Mouse (Mus musculus): ENCODE results near the gene Gm28305. TPM values are rescaled to one million over a fixed set of nuclear protein-coding genes. Genes with fewer than 3 reads are reported as not detected.

The Gm28305 gene
- total RNA-seq, 2 experiments from 2014 or later = not detected

- no peak for DNase-seq (ENCODE audit: low spot score in 2 of 2)
Observed at GRCm38 (mm10) chr9:104070241-104070640, 29.8 kb downstream of the Gm28305 start.

GRCm38 (mm10) chr9:104070863-104071604, 30.6 kb downstream of the Gm28305 start:
- no peak for DNase-seq (ENCODE audit: low spot score in 2 of 2)

- no peak for DNase-seq (ENCODE audit: low spot score in 2 of 2)
Observed at GRCm38 (mm10) chr9:104075808-104076207, 35.3 kb downstream of the Gm28305 start.

DNA sequence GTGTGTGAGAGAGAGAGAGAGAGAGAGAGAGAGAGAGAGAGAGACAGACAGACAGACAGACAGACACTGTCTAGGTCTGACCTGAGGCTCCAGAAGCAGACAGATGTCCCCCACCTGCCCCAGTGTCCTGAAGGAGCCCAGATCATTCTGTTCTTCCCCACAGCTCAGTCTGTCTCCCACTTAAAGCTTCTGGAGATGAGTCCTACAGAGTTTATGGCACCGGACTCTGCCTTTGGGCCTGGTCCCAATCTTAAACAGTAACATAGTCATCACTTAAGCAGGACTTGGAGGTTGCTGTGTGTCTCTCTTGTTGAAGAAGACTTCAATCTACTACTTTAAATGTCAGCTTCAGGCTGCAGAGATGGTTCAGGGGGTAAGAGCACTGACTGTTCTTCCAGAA, 38.3 kb downstream of the Gm28305 start:
- DNase-seq (ENCODE audit: low spot score in 2 of 2) = no peak

DNA sequence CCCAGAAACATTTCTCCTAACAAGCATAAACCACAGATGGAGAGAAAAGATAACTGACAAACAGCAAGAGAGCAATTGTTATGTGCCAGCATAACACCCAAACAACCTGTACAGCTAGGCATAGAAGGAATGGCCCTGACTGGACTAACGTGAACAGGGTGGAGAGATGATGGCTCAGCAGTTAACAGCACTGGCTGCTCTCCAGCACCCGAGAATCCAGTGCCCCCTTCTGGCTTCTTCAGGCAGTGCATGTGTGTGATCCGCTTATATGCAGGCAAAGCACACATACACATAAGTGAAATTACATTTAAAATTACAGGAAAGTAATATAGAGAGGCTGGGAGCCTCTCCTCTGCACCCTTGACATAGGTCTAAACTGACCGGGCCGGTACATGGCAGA, 38.9 kb downstream of the Gm28305 start:
- DNase-seq (ENCODE audit: low spot score in 2 of 2) = peak in 1 of 2 experiments; percentile 59

DNA sequence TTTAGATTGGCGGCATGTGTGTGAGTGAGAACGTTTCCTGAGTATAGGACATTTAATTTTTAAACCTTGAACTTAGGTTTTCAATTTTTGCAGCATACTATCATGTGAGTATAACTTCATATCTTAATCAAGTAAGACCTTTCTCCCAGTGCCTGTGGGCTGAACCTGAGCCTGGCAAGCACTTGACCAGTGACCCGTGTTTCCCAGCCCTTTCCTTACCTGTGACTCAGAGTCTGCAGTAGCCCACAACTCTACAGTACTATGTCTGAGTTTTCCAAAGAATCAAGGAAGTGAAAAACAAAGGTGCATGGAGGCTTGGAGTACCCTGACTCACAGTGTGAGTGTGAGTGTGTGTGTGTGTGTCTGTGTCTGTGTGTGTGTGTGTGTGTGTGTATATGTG, 39.6 kb downstream of the Gm28305 start:
- no peak for DNase-seq (ENCODE audit: low spot score in 2 of 2)

- no peak for DNase-seq (ENCODE audit: low spot score in 2 of 2)
Observed at GRCm38 (mm10) chr9:104085730-104086429, 45.4 kb downstream of the Gm28305 start.

- no peak for DNase-seq (ENCODE audit: low spot score in 2 of 2)
Observed at GRCm38 (mm10) chr9:104088555-104088954, 48.1 kb downstream of the Gm28305 start.

DNA sequence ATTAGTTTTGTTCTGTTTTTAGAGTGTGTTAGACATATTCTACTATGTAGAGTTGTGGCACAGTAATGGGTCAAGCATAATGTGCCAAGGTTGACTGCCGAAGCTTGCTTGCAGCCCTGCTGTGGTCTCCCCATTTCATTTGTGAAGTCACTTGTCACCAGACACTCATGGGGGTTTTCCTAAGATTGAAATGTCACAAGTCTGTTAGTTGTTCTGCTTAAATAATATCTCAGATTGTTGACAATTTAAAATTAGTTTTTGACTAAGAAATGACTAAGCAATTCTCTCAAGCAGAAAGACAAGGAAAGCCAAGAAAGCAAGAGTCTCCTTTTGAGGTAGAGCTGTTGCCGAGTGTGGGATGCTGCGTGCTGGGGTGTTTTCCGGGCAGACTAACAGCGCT, 52.5 kb downstream of the Gm28305 start:
- DNase-seq (ENCODE audit: low spot score in 2 of 2) = no peak

DNA sequence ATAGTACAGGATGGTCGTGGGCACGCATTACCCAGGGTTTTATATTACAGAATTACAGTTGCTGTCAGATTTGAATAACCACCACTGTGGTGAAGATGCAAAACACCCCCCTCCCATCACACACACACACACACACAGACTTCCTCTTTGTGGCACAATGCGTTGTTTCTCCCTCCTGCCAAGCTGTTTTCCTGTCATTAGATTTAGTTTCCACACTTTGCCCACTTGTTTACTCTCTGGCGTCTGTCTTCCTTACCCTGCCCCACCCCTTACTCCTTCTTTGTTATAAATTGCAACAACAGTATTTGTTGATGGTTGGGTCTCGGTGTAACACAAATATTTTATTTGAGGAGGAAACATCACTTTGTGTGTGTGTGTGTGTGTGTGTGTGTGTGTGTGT, 57.8 kb downstream of the Gm28305 start:
- DNase-seq (ENCODE audit: low spot score in 2 of 2) = no peak

GRCm38 (mm10) chr9:104099060-104099459, 58.6 kb downstream of the Gm28305 start:
- no peak for DNase-seq (ENCODE audit: low spot score in 2 of 2)

GRCm38 (mm10) chr9:104100822-104101221, 60.4 kb downstream of the Gm28305 start:
- no peak for DNase-seq (ENCODE audit: low spot score in 2 of 2)

DNA sequence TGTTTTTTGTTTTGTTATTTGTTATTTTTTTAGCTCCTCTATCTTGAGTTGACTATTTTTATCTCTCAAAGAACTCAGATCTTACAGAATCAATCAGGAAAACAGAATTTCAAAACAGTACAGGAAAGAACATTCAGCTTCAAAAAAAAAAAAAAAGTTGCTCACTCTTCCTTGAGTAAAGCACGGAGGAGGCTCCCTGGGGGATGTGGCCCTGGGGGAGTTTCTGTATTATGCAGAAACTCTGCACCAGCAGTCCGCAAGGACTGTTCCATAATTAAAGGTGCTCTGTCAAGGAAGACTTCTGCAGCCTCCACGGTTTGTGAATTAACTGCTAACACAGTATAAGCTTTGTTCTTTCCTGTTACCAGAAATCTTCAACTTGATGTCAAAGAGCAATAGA, 61.0 kb downstream of the Gm28305 start:
- no peak for DNase-seq (ENCODE audit: low spot score in 2 of 2)

- DNase-seq (ENCODE audit: low spot score in 2 of 2) = no peak
Observed at GRCm38 (mm10) chr9:104102301-104102700, 61.8 kb downstream of the Gm28305 start.

DNA sequence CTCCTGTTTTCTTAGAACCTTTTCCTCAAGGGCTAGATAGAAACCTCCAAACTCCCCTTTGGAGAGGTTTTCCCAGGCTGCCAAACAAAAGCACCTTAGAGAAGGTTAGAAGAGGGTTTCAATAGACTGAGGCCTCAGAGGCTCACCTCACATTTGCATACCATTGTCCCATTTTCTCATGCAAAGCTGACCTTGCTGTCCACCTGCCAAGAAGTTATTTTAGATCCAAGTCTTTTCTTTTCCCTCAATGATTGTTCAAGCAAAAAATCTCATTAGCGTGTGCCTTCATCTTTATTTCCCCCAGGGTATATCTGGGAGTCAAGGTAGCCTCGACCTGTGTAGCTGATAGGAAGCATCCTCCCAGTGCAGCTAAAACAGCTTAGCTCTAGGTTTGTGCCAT, 62.4 kb downstream of the Gm28305 start:
- no peak for DNase-seq (ENCODE audit: low spot score in 2 of 2)

GRCm38 (mm10) chr9:104104986-104105385, 64.5 kb downstream of the Gm28305 start:
- no peak for DNase-seq (ENCODE audit: low spot score in 2 of 2)

DNA sequence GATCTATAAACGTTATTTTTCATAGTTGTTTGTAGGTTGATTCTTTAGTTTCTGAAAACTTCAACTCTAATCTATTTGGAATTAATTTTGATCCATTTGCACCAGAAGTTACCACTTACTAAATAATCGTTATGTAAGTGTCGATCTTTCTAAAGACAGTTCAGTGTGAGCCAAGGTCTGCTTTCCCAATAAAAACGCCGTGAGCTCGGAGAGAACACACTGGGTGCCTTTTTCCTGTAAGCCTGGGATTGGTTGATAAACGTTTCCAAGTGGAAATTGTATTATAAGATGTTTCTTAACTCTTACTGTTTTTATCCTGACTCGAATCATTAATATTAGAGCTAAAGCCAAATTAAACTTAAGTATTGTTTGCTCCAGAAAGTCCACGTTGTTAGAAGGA, 66.5 kb downstream of the Gm28305 start:
- DNase-seq (ENCODE audit: low spot score in 2 of 2) = no peak

GRCm38 (mm10) chr9:104107482-104107881, 67.0 kb downstream of the Gm28305 start:
- no peak for DNase-seq (ENCODE audit: low spot score in 2 of 2)

DNA sequence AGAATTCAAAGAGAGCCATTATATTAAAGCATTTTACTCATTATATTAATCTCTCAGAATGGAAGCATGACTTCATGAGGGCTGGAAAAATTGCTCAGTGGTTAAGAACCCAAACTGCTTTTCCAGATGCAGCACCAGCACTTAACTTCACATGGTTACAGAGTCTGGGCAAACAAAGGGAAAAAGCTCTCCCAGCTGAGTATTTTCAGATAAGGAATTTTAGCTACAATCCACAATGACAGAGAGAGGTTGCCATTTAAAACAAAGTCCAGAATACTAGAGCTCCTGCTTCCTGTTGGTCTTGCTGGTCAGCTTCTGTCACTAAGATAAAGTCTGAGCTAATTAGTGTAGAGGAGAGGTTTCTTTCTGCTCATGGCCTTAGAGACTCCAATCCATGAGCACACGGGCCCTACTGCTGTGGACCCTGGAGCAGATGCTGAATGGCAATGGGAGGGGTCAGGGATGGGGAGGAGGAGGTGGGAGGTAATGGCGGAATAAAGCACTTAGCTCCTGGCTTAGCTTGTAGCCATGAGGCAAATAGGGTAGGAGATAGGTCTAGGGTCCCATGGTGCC, 68.2 kb downstream of the Gm28305 start:
- no peak for DNase-seq (ENCODE audit: low spot score in 2 of 2)

DNA sequence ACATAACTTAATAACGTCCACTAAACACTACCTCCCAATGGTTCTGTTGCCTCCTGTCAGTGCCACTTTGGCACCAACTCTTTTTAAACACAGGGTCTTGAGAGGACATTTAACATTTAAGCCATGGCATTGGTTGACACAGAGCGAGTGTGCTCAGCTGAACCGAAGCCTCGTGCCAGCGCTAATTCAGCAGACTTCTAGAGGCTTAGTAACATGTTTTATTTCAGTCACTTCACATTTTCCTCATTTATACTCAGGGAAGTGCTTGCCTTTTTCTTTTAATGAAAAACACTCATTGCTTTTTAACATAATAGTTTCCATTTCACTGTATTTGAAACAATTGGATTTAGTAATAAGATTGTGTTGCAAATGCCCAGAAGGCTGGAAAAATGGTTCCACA, 68.7 kb downstream of the Gm28305 start:
- no peak for DNase-seq (ENCODE audit: low spot score in 2 of 2)

GRCm38 (mm10) chr9:104123101-104123500, 82.6 kb downstream of the Gm28305 start:
- DNase-seq (ENCODE audit: low spot score in 2 of 2) = no peak

- peak in 1 of 2 experiments; percentile 39 for DNase-seq (ENCODE audit: low spot score in 2 of 2)
Observed at GRCm38 (mm10) chr9:104123622-104124021, 83.2 kb downstream of the Gm28305 start.
